Mouse (Mus musculus): ENCODE measurements at regions not wholly inside any gene's neighbourhood (a gene's known extent, or its start where the extent isn't known, plus 50 kb on each side); places are given as distances from the start of the nearest gene placed in this dataset.

DNA sequence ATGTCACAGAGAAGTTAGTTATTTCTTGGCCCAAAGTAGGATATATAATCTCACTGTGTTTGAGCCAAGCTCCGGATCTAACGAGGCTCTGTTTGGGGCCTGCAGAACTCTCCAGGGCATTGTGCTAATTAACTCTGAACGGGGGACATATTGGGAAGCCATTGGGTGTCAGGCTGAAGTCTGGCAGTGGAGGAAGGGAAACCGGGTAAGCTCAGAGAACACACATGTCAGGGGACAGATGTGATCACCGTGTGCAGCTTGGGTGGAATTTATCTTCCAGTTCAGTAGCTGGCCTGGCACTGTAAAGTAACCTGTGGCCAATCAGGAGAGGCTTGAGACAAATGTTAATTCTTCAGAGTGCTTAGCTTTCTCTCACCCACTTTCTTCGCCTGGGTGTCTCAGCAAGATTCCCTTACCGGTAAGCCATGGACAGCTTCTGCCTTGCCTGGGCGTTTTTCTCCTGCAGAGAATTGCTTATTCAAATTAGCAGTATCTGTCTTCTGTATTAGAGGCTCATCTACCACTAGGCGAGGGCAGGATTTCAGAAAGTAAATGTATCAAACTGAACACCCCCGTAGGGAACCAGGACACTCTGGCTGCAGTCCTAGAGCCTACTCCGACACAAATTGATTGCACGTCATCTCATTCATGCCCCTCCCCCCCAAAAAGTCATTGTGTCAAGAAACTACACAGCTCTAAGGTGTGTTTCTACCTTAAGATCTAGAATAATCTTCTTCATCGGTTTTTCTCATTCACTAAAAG is 126.7 kb upstream of the App start:
- no peaks in the 10 kb centered on the region for H3K79me2 ChIP-seq (replicated peaks; ENCODE audit: control insufficient read depth, extremely low read depth, insufficient read depth, poor library complexity, severe bottlenecking)
- no peaks in the 10 kb centered on the region for H3K9me3 ChIP-seq (replicated peaks; ENCODE audit: low read length)
- no peaks in the 10 kb centered on the region for H3K4me1 ChIP-seq (ENCODE audit: control insufficient read depth in 1 of 2, insufficient read depth in 2 of 2)
- H3K9ac ChIP-seq (ENCODE audit: insufficient read depth, low read depth): no peak overlapping the region
- no peak overlapping the region for H3K4me2 ChIP-seq (ENCODE audit: insufficient read depth, low read depth, poor library complexity, severe bottlenecking)
- dilution Hi-C loops (cut with MboI; ENCODE audit: extremely low pct_ligation_motif_present, extremely low pct_unique_long_range_greater_than_20kb, low sequenced_read_pairs) (no loop called here), in situ Hi-C loops (cut with MboI; ENCODE audit: low pct_ligation_motif_present, low pct_unique_long_range_greater_than_20kb, low sequenced_read_pairs) (no loop called here)
- H3K4me3 ChIP-seq (replicated peaks in 1 of 3; ENCODE audit: low read depth in 2 of 3, low read length in 2 of 3, poor library complexity in 1 of 3): no peak overlapping the region
- no peaks in the 10 kb centered on the region for H3K27me3 ChIP-seq (replicated peaks)
- no peak for TF ChIP-seq CHD2 (IDR thresholded peaks at IDR 0.05; ENCODE audit: low read length)
- TF ChIP-seq CHD1 (IDR thresholded peaks at IDR 0.05; ENCODE audit: low read depth, low read length): no peak
- TF ChIP-seq ZC3H11A (IDR thresholded peaks at IDR 0.05; ENCODE audit: low read depth, low read length): no peak
- no peak for TF ChIP-seq POLR2AphosphoS2 (IDR thresholded peaks at IDR 0.05; ENCODE audit: low read depth, low read length)
- no peak for TF ChIP-seq UBTF (IDR thresholded peaks at IDR 0.05; ENCODE audit: low read depth, low read length)
- no peak for TF ChIP-seq NELFE (IDR thresholded peaks at IDR 0.05; ENCODE audit: low read depth, low read length)
- TF ChIP-seq USF2 (conservative IDR thresholded peaks at IDR 0.05; ENCODE audit: low read depth, low read length): no peak
- no peak for TF ChIP-seq ZKSCAN1 (IDR thresholded peaks at IDR 0.05; ENCODE audit: borderline replicate concordance, low read depth, low read length)
- no peak for TF ChIP-seq IRF4 (IDR thresholded peaks at IDR 0.05; ENCODE audit: low read depth, low read length)
- no peak for TF ChIP-seq MXI1 (IDR thresholded peaks at IDR 0.05; ENCODE audit: low read depth, low read length)
- no peak for TF ChIP-seq ZMIZ1 (IDR thresholded peaks at IDR 0.05; ENCODE audit: low read depth, low read length)
- TF ChIP-seq SIN3A (IDR thresholded peaks at IDR 0.05; ENCODE audit: low read length): no peak
- TF ChIP-seq RAD21 (IDR thresholded peaks at IDR 0.05; ENCODE audit: low read depth, low read length): no peak
- no peak for TF ChIP-seq USF1 (IDR thresholded peaks at IDR 0.05; ENCODE audit: low read depth, low read length)
- no peak for TF ChIP-seq BHLHE40 (IDR thresholded peaks at IDR 0.05; ENCODE audit: low read depth, low read length)
- no peak for TF ChIP-seq PAX5 (IDR thresholded peaks at IDR 0.05; ENCODE audit: low read length)
- no peak for TF ChIP-seq ETS1 (conservative IDR thresholded peaks at IDR 0.05; ENCODE audit: low read depth, low read length)
- no peak for TF ChIP-seq RCOR1 (conservative IDR thresholded peaks at IDR 0.05; ENCODE audit: low read depth, low read length)
- H3K36me3 ChIP-seq (replicated peaks in 1 of 2; ENCODE audit: control insufficient read depth in 1 of 2, insufficient read depth in 1 of 2, low read length in 1 of 2): no peaks in the 10 kb centered on the region
- no peak overlapping the region for H3K27ac ChIP-seq (ENCODE audit: insufficient read depth, low read depth)
- DNase-seq (ENCODE audit: extremely low read depth): no peak

DNA sequence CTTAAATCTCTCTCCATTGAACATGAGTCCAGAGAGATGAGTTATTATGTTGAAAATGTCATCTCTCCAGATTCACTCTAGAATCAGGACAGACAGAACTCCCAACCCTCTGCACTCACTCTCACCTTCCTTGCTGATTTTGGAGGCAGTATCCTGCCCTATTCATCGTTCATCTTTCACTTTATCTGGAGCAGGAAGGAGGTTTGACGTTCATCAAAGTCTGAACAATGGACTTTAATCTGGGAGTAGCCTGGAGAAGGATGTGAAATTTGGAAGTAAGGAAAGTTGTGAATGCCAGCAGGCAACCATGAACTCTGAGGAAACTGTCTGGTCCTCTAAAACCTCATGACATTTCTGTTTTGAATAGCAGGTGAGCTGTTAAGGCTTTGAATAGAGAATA is 125.0 kb upstream of the App start:
- in situ Hi-C loops (cut with MboI; ENCODE audit: low pct_ligation_motif_present, low pct_unique_long_range_greater_than_20kb, low sequenced_read_pairs) (no loop called here), dilution Hi-C loops (cut with MboI; ENCODE audit: extremely low pct_ligation_motif_present, extremely low pct_unique_long_range_greater_than_20kb, low sequenced_read_pairs) (no loop called here)
- H3K27me3 ChIP-seq (replicated peaks): no peaks in the 10 kb centered on the region
- H3K4me1 ChIP-seq (ENCODE audit: control insufficient read depth in 1 of 2, insufficient read depth in 2 of 2): no peaks in the 10 kb centered on the region
- no peak for DNase-seq (ENCODE audit: extremely low read depth)
- H3K36me3 ChIP-seq (replicated peaks in 1 of 2; ENCODE audit: control insufficient read depth in 1 of 2, insufficient read depth in 1 of 2, low read length in 1 of 2): no peaks in the 10 kb centered on the region
- peak overlapping the region; percentile 38; the same call in 1 of the 2 replicates for H3K4me2 ChIP-seq (ENCODE audit: insufficient read depth, low read depth, poor library complexity, severe bottlenecking)
- H3K4me3 ChIP-seq (replicated peaks in 1 of 3; ENCODE audit: low read depth in 2 of 3, low read length in 2 of 3, poor library complexity in 1 of 3): no peak overlapping the region
- H3K79me2 ChIP-seq (replicated peaks; ENCODE audit: control insufficient read depth, extremely low read depth, insufficient read depth, poor library complexity, severe bottlenecking): no peaks in the 10 kb centered on the region
- H3K9me3 ChIP-seq (replicated peaks; ENCODE audit: low read length): no peaks in the 10 kb centered on the region
- TF ChIP-seq E2F4 (IDR thresholded peaks at IDR 0.05; ENCODE audit: insufficient replicate concordance, low read depth, low read length) (no peak), MAFK (IDR thresholded peaks at IDR 0.05; ENCODE audit: insufficient replicate concordance, low read length) (no peak), UBTF (IDR thresholded peaks at IDR 0.05; ENCODE audit: low read depth, low read length) (no peak), BHLHE40 (IDR thresholded peaks at IDR 0.05; ENCODE audit: low read depth, low read length) (no peak), CHD2 (IDR thresholded peaks at IDR 0.05; ENCODE audit: low read length) (no peak), IRF4 (IDR thresholded peaks at IDR 0.05; ENCODE audit: low read depth, low read length) (no peak), SMC3 (IDR thresholded peaks at IDR 0.05; ENCODE audit: low read depth, low read length) (no peak), MAX (IDR thresholded peaks at IDR 0.05; ENCODE audit: low read length) (no peak)
- no peak overlapping the region for H3K27ac ChIP-seq (ENCODE audit: insufficient read depth, low read depth)
- no peak overlapping the region for H3K9ac ChIP-seq (ENCODE audit: insufficient read depth, low read depth)
